Mouse (Mus musculus): ENCODE results near the gene Mapt.

GRCm38 (mm10) chr11:104272352-104272751 is 41.2 kb downstream of the Mapt start:
- TF ChIP-seq POLR2A (IDR thresholded peaks at IDR 0.05; ENCODE audit: borderline replicate concordance, insufficient read depth, low read length) (no peak), CTCF (IDR thresholded peaks at IDR 0.05; ENCODE audit: borderline replicate concordance, insufficient read depth, low read depth, low read length) (no peak)
